Mouse (Mus musculus) spleen, adult 12 weeks (tissue): ENCODE measurements at regions not wholly inside any gene's neighbourhood (a gene's known extent, or its start where the extent isn't known, plus 50 kb on each side); places are given as distances from the start of the nearest gene placed in this dataset.
"Not testable (repeated sequence)": the region's sequence is repeated elsewhere in the genome, so short reads cannot be mapped to it uniquely, and the experiment has no call there.

Experiments
- DNase-seq: peaks from one replicate; pipeline ENCODE4 v3.0.0; 2022; ENCODE audit warnings: low spot score

- DNase-seq = no peak
Observed at GRCm38 (mm10) chr7:58310096-58310495, 345.9 kb upstream of the Atp10a start.

- DNase-seq = no peak
Observed at GRCm38 (mm10) chr7:58322381-58322780, 333.6 kb upstream of the Atp10a start.

GRCm38 (mm10) chr7:58367384-58367783, 288.6 kb upstream of the Atp10a start:
- DNase-seq = no peak

GRCm38 (mm10) chr7:58383401-58383800, 272.6 kb upstream of the Atp10a start:
- DNase-seq = no peak

- no peak for DNase-seq
Observed at GRCm38 (mm10) chr7:58388326-58388725, 267.6 kb upstream of the Atp10a start.

GRCm38 (mm10) chr7:58392391-58393115, 263.4 kb upstream of the Atp10a start:
- DNase-seq = no peak

GRCm38 (mm10) chr7:58397992-58398391, 258.0 kb upstream of the Atp10a start:
- no peak for DNase-seq

GRCm38 (mm10) chr7:58398558-58399144, 257.3 kb upstream of the Atp10a start:
- DNase-seq = no peak

- peak; percentile 74 for DNase-seq
Observed at GRCm38 (mm10) chr7:58399145-58399604, 256.8 kb upstream of the Atp10a start.

- no peak for DNase-seq
Observed at GRCm38 (mm10) chr7:58399651-58400050, 256.3 kb upstream of the Atp10a start.

- DNase-seq = no peak
Observed at GRCm38 (mm10) chr7:58400594-58400993, 255.4 kb upstream of the Atp10a start.

- no peak for DNase-seq
Observed at GRCm38 (mm10) chr7:58436888-58437625, 218.9 kb upstream of the Atp10a start.

GRCm38 (mm10) chr7:58442535-58443184, 213.3 kb upstream of the Atp10a start:
- no peak for DNase-seq

GRCm38 (mm10) chr7:58443297-58443696, 212.7 kb upstream of the Atp10a start:
- DNase-seq = no peak

GRCm38 (mm10) chr7:58445781-58446180, 210.2 kb upstream of the Atp10a start:
- no peak for DNase-seq

GRCm38 (mm10) chr7:58446261-58446660, 209.7 kb upstream of the Atp10a start:
- DNase-seq = no peak

GRCm38 (mm10) chr7:58448727-58449126, 207.2 kb upstream of the Atp10a start:
- DNase-seq = peak; percentile 1

- no peak for DNase-seq
Observed at GRCm38 (mm10) chr7:58451981-58452380, 204.0 kb upstream of the Atp10a start.

GRCm38 (mm10) chr7:58458146-58458545, 197.8 kb upstream of the Atp10a start:
- not testable (repeated sequence) for DNase-seq

GRCm38 (mm10) chr7:58460939-58461338, 195.0 kb upstream of the Atp10a start:
- DNase-seq = no peak

GRCm38 (mm10) chr7:58473150-58473549, 182.8 kb upstream of the Atp10a start:
- DNase-seq = no peak

- DNase-seq = no peak
Observed at GRCm38 (mm10) chr7:58475139-58475538, 180.8 kb upstream of the Atp10a start.
